Mouse (Mus musculus) kidney, adult 10 weeks (tissue): Measurements from ENCODE around the gene Skiv2l. TPM values are rescaled to one million over a fixed set of nuclear protein-coding genes. Genes with fewer than 3 reads are reported as not detected.

Experiments used
- polyA plus RNA-seq: library from polyadenylated mRNA; stranded (reverse); fragments of 350-450 nt; fragmentation: Illumina TruSeq; extraction: RNeasy Lipid Tissue Mini Kit (QIAGEN cat#74804); gene quantifications from one replicate; pipeline ENCODE4 v1.2.3, GENCODE M21; 2014; ENCODE audit warnings: low read depth, low replicate concordance

Gene Skiv2l
- polyA plus RNA-seq = 2.3 TPM

DNA sequence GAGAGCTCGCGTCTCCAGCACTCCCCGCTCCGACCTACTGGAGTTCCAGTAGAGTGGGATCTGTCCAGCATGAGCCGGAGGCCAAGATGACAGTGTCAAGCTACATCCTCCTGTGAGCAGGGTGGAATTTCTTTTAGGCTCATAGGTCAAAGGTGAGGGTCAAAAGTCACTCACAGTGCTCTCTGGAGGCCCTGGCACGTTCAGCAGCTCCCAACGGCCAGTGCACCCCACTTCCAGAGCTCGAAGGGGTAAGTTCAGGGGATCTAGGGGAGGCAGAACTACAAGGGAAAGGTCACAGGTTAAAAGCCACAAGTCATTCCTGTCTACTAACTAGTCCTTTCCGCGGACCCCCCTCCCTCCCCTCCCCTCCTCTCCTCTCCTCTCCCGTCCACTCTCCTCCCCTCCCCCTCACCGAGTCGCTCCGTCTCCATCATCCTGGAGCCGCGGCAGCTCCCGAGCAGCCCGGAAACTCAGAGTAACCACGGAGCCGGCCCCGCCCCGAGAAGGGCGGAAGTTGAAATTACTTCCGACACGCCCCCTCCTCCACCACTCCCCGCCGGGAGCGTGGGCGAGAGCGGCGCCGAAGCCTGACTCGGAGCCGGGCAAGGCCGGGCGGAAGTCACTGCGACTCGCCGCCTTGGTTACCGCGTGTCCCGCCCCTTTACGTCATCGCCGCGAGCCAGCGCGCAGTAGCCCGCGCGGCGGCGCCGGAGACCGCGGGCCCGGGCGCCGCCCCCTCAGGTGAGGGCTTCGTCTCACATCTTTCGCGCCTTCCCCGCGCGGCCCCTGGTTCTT, at the start of gene Skiv2l, which contains the start of gene Nelfe:
Skiv2l (minus strand) TSS at position 489 of the 795 bp plus-strand sequence.
Nelfe (plus strand) TSS at position 670 of the 795 bp plus-strand sequence.

DNA sequence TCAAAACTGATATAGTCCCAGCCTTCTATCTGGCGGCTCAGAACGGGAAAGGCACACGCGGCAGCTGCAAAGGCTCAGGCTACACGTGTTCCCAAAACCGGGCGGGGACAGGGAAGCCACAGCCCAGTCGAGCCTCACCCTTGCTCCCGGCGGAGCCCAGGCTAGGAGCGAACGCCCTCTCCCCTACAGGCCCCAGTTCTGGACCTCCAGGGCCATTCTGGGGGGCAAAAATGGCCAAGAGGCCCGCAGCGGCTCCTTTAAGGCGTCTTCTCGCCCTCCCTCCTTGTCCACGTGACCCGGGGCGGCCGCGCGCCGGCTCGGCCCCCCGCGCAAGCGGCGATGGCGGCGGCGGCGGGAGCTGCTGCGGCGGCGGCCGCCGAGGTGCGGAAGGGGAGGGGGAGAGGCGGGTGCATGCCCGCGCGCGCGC, 48.2 kb upstream of the Skiv2l start, which contains the start of the genes C2 and Ehmt2:
C2 (minus strand) TSS at position 106 of the 427 bp plus-strand sequence.
Ehmt2 (plus strand) TSS at position 310 of the 427 bp plus-strand sequence.

DNA sequence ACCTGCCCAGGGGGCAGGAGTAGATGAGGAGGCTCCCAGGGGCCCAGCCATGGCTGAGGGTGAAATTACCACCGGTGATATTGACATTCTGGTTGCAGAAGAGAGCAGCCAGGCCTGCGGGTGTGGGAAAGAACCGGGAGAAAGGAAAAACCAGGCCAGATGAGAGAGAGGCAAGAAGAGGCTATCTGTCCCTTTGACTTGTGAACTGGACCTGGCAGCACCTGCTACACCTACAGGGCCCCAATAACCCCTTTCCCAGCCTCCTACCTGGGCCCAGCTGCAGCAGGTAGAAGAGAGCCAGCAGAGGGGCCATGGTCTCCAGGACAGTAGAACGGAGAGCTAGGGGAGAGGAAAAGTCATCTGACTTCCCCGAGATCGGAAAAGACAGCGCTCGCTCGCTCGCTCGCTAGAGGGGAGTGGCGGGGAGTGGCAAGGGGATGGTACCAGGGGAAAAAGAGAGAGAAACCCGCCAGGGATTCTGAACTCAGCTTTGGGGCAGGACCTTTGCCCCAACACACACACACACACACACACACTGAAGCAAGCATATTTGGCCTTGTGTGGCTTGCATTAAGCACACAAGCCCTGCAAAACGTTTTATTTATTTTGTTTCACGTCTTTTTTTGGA, 31.8 kb upstream of the Skiv2l start, which contains the start of gene Gm20547:
Gm20547 (minus strand) TSS at position 360 of the 628 bp plus-strand sequence.

DNA sequence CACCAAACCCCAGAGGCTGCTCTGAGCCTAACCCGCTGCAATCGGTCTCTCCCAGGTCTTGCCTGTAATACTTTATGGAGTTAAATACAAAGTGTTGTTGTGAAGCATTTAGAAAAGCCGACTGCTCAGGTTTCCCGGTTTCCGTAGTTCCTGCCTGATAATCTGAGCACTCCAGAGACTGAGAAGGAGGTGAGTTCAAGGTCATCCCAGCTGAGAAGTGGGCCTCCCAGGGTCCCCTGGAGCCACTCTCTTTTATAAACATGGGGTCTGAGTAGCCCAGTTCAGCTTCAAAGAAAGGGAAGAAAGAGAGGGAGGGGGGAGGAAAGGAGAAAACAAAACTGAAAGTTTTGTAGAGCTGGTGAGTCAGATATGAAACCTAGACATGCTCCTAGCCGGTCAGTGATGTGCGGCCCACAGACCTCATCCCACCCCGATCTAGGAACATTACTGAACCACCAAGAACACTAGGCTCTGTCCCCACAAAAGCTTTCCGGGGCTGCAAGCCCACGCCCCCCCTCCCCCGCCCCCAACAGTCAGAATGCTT, 29.4 kb upstream of the Skiv2l start, which contains the start of gene Zbtb12:
Zbtb12 (plus strand) TSS at position 148 of the 544 bp plus-strand sequence.

DNA sequence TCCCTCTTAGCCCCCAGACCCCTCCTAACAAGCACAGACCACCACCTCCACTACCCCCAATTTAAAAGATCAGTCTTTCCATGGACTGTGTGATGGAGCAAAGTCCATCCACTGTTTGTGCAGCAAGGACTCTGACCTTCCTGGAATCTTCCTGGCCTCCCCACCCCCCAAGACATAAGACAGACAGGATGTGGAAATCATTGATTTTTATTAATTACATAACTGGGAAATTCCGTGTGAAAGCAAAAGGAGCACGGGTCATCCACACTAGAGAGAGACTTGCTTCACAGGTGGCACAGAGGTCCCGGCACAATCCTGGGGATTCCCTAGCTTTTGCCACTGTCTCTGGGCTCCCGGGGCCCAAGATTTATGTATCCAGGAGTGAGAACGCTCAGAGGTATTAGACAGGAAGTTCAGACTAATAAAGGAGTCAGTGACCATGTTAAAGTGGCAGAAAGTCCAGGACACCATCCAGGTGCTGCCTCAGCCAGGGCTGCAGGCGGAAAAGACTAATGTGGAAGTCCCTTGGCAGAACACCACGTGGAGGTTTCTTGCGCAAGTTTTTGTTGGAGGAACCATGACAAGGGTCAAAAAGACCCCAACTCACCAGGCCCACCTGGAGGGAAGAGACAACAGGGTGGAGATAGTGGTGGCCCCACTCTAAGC, 12.5 kb upstream of the Skiv2l start, which contains the start of gene Cfb:
Cfb (minus strand) TSS at position 103 of the 666 bp plus-strand sequence.

DNA sequence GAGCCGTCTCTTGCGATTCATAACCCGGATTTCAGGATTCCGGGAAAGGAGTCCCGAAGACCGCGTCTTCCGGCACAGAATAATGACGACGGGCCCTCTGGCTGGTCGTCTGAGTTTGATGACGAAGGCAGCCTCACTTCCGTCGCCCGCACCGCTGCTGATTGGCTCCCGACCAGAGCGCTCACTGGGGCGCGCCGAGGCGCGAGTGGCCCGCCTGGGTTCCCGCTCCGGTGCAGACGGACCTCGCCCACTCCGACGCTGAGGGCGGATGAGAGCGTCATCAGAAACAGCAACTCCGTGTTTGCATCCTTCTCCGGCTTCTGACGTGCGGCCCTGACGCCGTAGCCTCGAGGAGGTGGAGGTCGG, 13.2 kb downstream of the Skiv2l start, which contains the start of the genes Stk19 and Dxo:
Stk19 (minus strand) TSS at position 90 of the 366 bp plus-strand sequence.
Dxo (plus strand) TSS at position 164 of the 366 bp plus-strand sequence.

DNA sequence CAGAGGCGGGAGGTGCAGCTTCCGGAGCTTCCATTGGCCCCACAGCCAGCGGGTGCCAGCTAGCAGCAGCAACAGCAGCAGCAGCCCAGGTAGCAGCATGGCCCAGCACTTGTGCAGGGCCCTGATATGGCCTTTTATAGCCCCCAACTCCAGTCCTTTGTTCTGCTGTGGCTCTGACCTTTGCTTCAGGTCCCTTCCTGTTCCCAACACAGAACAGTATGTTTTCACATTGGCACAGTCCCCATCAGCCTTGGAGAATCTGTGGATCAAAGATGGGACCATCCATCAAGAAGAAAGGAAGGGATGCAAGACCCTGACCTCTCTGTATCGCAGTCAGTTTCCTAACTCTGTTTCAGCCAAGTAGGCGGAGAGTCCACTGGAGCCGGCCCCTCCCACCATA, 45.7 kb downstream of the Skiv2l start, which contains the start of gene Cyp21a1:
Cyp21a1 (minus strand) TSS at position 261 of the 400 bp plus-strand sequence.

Other genes starting within 250 kb of the Skiv2l start
- gene Rnf5, start 246.5 kb downstream of the Skiv2l start, polyA plus RNA-seq = 49.6 TPM
- 2.9 TPM for gene Agpat1, start 245.9 kb downstream of the Skiv2l start, polyA plus RNA-seq
- gene Egfl8, start 234.2 kb downstream of the Skiv2l start, polyA plus RNA-seq = not detected
- 7.2 TPM for gene Ppt2, start 221.7 kb downstream of the Skiv2l start, polyA plus RNA-seq
- 0.57 TPM for gene Prrt1, start 220.7 kb downstream of the Skiv2l start, polyA plus RNA-seq
- 5.5 TPM for gene Fkbpl, start 205.4 kb downstream of the Skiv2l start, polyA plus RNA-seq
- 1.8 TPM for gene Atf6b, start 203.1 kb downstream of the Skiv2l start, polyA plus RNA-seq
- not detected for gene Tnxb, start 179.7 kb downstream of the Skiv2l start, polyA plus RNA-seq
- gene C4b, start 106.3 kb downstream of the Skiv2l start, polyA plus RNA-seq = not detected
- not detected for gene Cyp21a1, start 45.6 kb downstream of the Skiv2l start, polyA plus RNA-seq
- gene Stk19, start 13.3 kb downstream of the Skiv2l start, polyA plus RNA-seq = 2.6 TPM
- gene Dxo, start 13.2 kb downstream of the Skiv2l start, polyA plus RNA-seq = 3.0 TPM
- gene Nelfe, start 181 bp upstream of the Skiv2l start, polyA plus RNA-seq = 1.4 TPM
- 38.0 TPM for gene Cfb, start 12.3 kb upstream of the Skiv2l start, polyA plus RNA-seq
- gene Zbtb12, start 29.3 kb upstream of the Skiv2l start, polyA plus RNA-seq = 1.5 TPM
- 16.3 TPM for gene Gm20547, start 31.8 kb upstream of the Skiv2l start, polyA plus RNA-seq
- 7.3 TPM for gene C2, start 48.1 kb upstream of the Skiv2l start, polyA plus RNA-seq
- gene Ehmt2, start 48.3 kb upstream of the Skiv2l start, polyA plus RNA-seq = 7.7 TPM
- 8.2 TPM for gene Slc44a4, start 64.3 kb upstream of the Skiv2l start, polyA plus RNA-seq
- 25.6 TPM for gene Neu1, start 81.0 kb upstream of the Skiv2l start, polyA plus RNA-seq
- 17.9 TPM for gene Hspa1b, start 109.0 kb upstream of the Skiv2l start, polyA plus RNA-seq
- not detected for gene Gm20481, start 119.7 kb upstream of the Skiv2l start, polyA plus RNA-seq
- 8.4 TPM for gene Hspa1a, start 121.9 kb upstream of the Skiv2l start, polyA plus RNA-seq
- gene Hspa1l, start 122.5 kb upstream of the Skiv2l start, polyA plus RNA-seq = not detected
- 12.6 TPM for gene Lsm2, start 131.7 kb upstream of the Skiv2l start, polyA plus RNA-seq
- 5.7 TPM for gene Vars, start 150.8 kb upstream of the Skiv2l start, polyA plus RNA-seq
- not detected for gene Vwa7, start 166.4 kb upstream of the Skiv2l start, polyA plus RNA-seq
- gene Sapcd1, start 177.8 kb upstream of the Skiv2l start, polyA plus RNA-seq = not detected
- 1.1 TPM for gene Msh5, start 196.5 kb upstream of the Skiv2l start, polyA plus RNA-seq
- gene Clic1, start 199.8 kb upstream of the Skiv2l start, polyA plus RNA-seq = 25.4 TPM
- 0.97 TPM for gene Ddah2, start 208.8 kb upstream of the Skiv2l start, polyA plus RNA-seq
- gene Ly6g6c, start 215.2 kb upstream of the Skiv2l start, polyA plus RNA-seq = not detected
- 1.1 TPM for gene Mpig6b, start 216.0 kb upstream of the Skiv2l start, polyA plus RNA-seq
- gene Ly6g6e, start 226.7 kb upstream of the Skiv2l start, polyA plus RNA-seq = not detected
- not detected for gene Ly6g6d, start 227.9 kb upstream of the Skiv2l start, polyA plus RNA-seq
- gene Ly6g6f, start 235.4 kb upstream of the Skiv2l start, polyA plus RNA-seq = not detected
- gene Abhd16a, start 239.1 kb upstream of the Skiv2l start, polyA plus RNA-seq = 7.6 TPM